Mouse (Mus musculus): Measurements from ENCODE around the gene Tigit. TPM values are rescaled to one million over a fixed set of nuclear protein-coding genes. Genes with fewer than 3 reads are reported as not detected.
A peak's percentile ranks its signal among the peaks of the same experiment; 100 is the strongest.

Gene Tigit
- total and polyA plus RNA-seq, 3 experiments, result 0.20 TPM; not detected in 2

GRCm38 (mm10) chr16:43616348-43616747, 47.6 kb downstream of the Tigit start:
- intact Hi-C loops (cut with DNase I), result no loop called here
- 72% methylated on average over 4 of the region's 4 CpGs for WGBS
- no peak overlapping the region for H3K4me3 ChIP-seq
- no peaks in the 10 kb centered on the region for H3K27me3 ChIP-seq (ENCODE audit: control insufficient read depth, insufficient read depth, low read length)
- H3K27ac ChIP-seq, result peak overlapping the region; percentile 32
- peaks cover 2% of the 10 kb centered on the region; the same call in 1 of the 2 replicates for H3K79me2 ChIP-seq (replicated peaks; ENCODE audit: control insufficient read depth, insufficient read depth, low read length)
- no peak for DNase-seq
- H3K36me3 ChIP-seq (ENCODE audit: control insufficient read depth, insufficient read depth, low read length), result peaks cover 36% of the 10 kb centered on the region
- H3K9ac ChIP-seq (ENCODE audit: low read depth, low read length), result no peak overlapping the region
- peaks cover 4% of the 10 kb centered on the region for H3K4me1 ChIP-seq (ENCODE audit: control insufficient read depth, insufficient read depth, low read length)
- TF ChIP-seq EP300 (IDR thresholded peaks at IDR 0.05; ENCODE audit: insufficient read depth, low read depth, low read length) (no peak), POLR2A (IDR thresholded peaks at IDR 0.05; ENCODE audit: insufficient read depth, low read depth, low read length) (no peak), CTCF (IDR thresholded peaks at IDR 0.05) (no peak)

- DNase-seq, result peak; percentile 59 to 78
- TF ChIP-seq EP300 (IDR thresholded peaks at IDR 0.05; ENCODE audit: insufficient read depth, low read depth, low read length), result peak; percentile 90
- TF ChIP-seq CTCF (IDR thresholded peaks at IDR 0.05), result no peak
- 0 out of 2 replicates have a peak, but pooled peaks have one; percentile 10 for TF ChIP-seq POLR2A (IDR thresholded peaks at IDR 0.05; ENCODE audit: insufficient read depth, low read depth, low read length)
- H3K27ac ChIP-seq, result peak overlapping the region; percentile 81
- no peaks in the 10 kb centered on the region for H3K79me2 ChIP-seq (replicated peaks; ENCODE audit: control insufficient read depth, insufficient read depth, low read length)
- H3K36me3 ChIP-seq (ENCODE audit: control insufficient read depth, insufficient read depth, low read length), result peaks cover 22% of the 10 kb centered on the region
- H3K4me1 ChIP-seq (ENCODE audit: control insufficient read depth, insufficient read depth, low read length), result peaks cover 2% of the 10 kb centered on the region; the same call in 1 of the 2 replicates
- intact Hi-C loops (cut with DNase I), result no loop called here
- H3K4me3 ChIP-seq, result no peak overlapping the region
- H3K27me3 ChIP-seq (ENCODE audit: control insufficient read depth, insufficient read depth, low read length), result no peaks in the 10 kb centered on the region
- 57% methylated on average over 10 of the region's 10 CpGs for WGBS
- H3K9ac ChIP-seq (ENCODE audit: low read depth, low read length), result no peak overlapping the region
These were observed 53.6 kb downstream of the Tigit start for GRCm38 (mm10) chr16:43610375-43610774.

- peaks cover 2% of the 10 kb centered on the region; the same call in 1 of the 2 replicates for H3K4me1 ChIP-seq (ENCODE audit: control insufficient read depth, insufficient read depth, low read length)
- peaks cover 13% of the 10 kb centered on the region for H3K36me3 ChIP-seq (ENCODE audit: control insufficient read depth, insufficient read depth, low read length)
- no peaks in the 10 kb centered on the region for H3K27me3 ChIP-seq (ENCODE audit: control insufficient read depth, insufficient read depth, low read length)
- no peaks in the 10 kb centered on the region for H3K79me2 ChIP-seq (replicated peaks; ENCODE audit: control insufficient read depth, insufficient read depth, low read length)
- no peak for DNase-seq
- intact Hi-C loops (cut with DNase I), result no loop called here
- H3K9ac ChIP-seq (ENCODE audit: low read depth, low read length), result no peak overlapping the region
- H3K27ac ChIP-seq, result no peak overlapping the region
- no peak for TF ChIP-seq POLR2A (IDR thresholded peaks at IDR 0.05; ENCODE audit: insufficient read depth, low read depth, low read length)
- TF ChIP-seq CTCF (IDR thresholded peaks at IDR 0.05), result no peak
- no peak for TF ChIP-seq EP300 (IDR thresholded peaks at IDR 0.05; ENCODE audit: insufficient read depth, low read depth, low read length)
- no peak overlapping the region for H3K4me3 ChIP-seq
These were observed 55.9 kb downstream of the Tigit start for GRCm38 (mm10) chr16:43608066-43608465.

- Histone ChIP-seq H3K27ac (peak overlapping the region; percentile 43), H3K36me3 (ENCODE audit: control insufficient read depth, insufficient read depth, low read length) (peaks cover 11% of the 10 kb centered on the region), H3K9ac (ENCODE audit: low read depth, low read length) (no peak overlapping the region), H3K27me3 (ENCODE audit: control insufficient read depth, insufficient read depth, low read length) (no peaks in the 10 kb centered on the region), H3K4me1 (ENCODE audit: control insufficient read depth, insufficient read depth, low read length) (peaks cover 2% of the 10 kb centered on the region; the same call in 1 of the 2 replicates), H3K79me2 (replicated peaks; ENCODE audit: control insufficient read depth, insufficient read depth, low read length) (no peaks in the 10 kb centered on the region), H3K4me3 (no peak overlapping the region)
- no peak for TF ChIP-seq CTCF (IDR thresholded peaks at IDR 0.05)
- no peak for TF ChIP-seq POLR2A (IDR thresholded peaks at IDR 0.05; ENCODE audit: insufficient read depth, low read depth, low read length)
- TF ChIP-seq EP300 (IDR thresholded peaks at IDR 0.05; ENCODE audit: insufficient read depth, low read depth, low read length), result no peak
- intact Hi-C loops (cut with DNase I), result no loop called here
- no peak for DNase-seq
These were observed 56.9 kb downstream of the Tigit start for GRCm38 (mm10) chr16:43607086-43607485.

GRCm38 (mm10) chr16:43604399-43605013, 59.4 kb downstream of the Tigit start:
- no peak for DNase-seq
- Histone ChIP-seq H3K79me2 (replicated peaks; ENCODE audit: control insufficient read depth, insufficient read depth, low read length) (no peaks in the 10 kb centered on the region), H3K4me3 (no peak overlapping the region), H3K36me3 (ENCODE audit: control insufficient read depth, insufficient read depth, low read length) (peaks cover 21% of the 10 kb centered on the region), H3K27ac (no peak overlapping the region), H3K4me1 (ENCODE audit: control insufficient read depth, insufficient read depth, low read length) (peaks cover 3% of the 10 kb centered on the region), H3K27me3 (ENCODE audit: control insufficient read depth, insufficient read depth, low read length) (no peaks in the 10 kb centered on the region), H3K9ac (ENCODE audit: low read depth, low read length) (no peak overlapping the region)
- WGBS, result 61% methylated on average over 4 of the region's 4 CpGs
- intact Hi-C loops (cut with DNase I), result no loop called here
- TF ChIP-seq CTCF (IDR thresholded peaks at IDR 0.05) (no peak), POLR2A (IDR thresholded peaks at IDR 0.05; ENCODE audit: insufficient read depth, low read depth, low read length) (no peak), EP300 (IDR thresholded peaks at IDR 0.05; ENCODE audit: insufficient read depth, low read depth, low read length) (no peak)

GRCm38 (mm10) chr16:43603591-43604141, 60.3 kb downstream of the Tigit start:
- H3K4me1 ChIP-seq (ENCODE audit: control insufficient read depth, insufficient read depth, low read length), result peaks cover 3% of the 10 kb centered on the region
- no peak overlapping the region for H3K4me3 ChIP-seq
- H3K36me3 ChIP-seq (ENCODE audit: control insufficient read depth, insufficient read depth, low read length), result peaks cover 21% of the 10 kb centered on the region
- no peak overlapping the region for H3K27ac ChIP-seq
- no peaks in the 10 kb centered on the region for H3K79me2 ChIP-seq (replicated peaks; ENCODE audit: control insufficient read depth, insufficient read depth, low read length)
- no peak overlapping the region for H3K9ac ChIP-seq (ENCODE audit: low read depth, low read length)
- intact Hi-C loops (cut with DNase I), result no loop called here
- TF ChIP-seq EP300 (IDR thresholded peaks at IDR 0.05; ENCODE audit: insufficient read depth, low read depth, low read length), result no peak
- TF ChIP-seq POLR2A (IDR thresholded peaks at IDR 0.05; ENCODE audit: insufficient read depth, low read depth, low read length), result no peak
- no peak for TF ChIP-seq CTCF (IDR thresholded peaks at IDR 0.05)
- H3K27me3 ChIP-seq (ENCODE audit: control insufficient read depth, insufficient read depth, low read length), result no peaks in the 10 kb centered on the region
- WGBS, result 45% methylated on average over 9 of the region's 9 CpGs
- no peak for DNase-seq
